Mouse (Mus musculus): ENCODE results near the gene Mrpl24. TPM values are rescaled to one million over a fixed set of nuclear protein-coding genes. Genes with fewer than 3 reads are reported as not detected.

The Mrpl24 gene
- polyA plus RNA-seq, 1 experiment from 2014 or later: 50.3 TPM

DNA sequence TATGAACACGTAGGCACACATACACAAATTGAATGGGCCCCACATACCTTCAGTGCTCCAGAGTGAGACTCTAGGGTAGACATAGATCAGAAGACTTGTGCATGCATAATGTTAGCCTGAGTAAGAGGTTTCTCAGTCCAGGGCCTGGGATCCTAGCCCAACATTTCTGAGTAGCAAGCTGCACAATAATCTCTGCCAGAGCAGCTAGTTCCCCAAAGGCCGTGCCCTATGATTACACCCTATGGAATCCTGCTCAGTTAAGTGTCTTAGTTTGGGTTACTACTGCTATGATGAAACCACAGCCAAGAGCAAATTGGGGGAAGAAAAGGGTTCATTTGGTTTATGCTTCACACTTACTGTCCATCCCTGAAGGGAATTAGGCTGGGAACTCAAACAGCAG lies 23.2 kb downstream of the Mrpl24 start:
- TF ChIP-seq CTCF (IDR thresholded peaks at IDR 0.05; ENCODE audit: low read depth): no peak
- TF ChIP-seq EP300 (IDR thresholded peaks at IDR 0.05; ENCODE audit: low read depth): no peak
- H3K27me3 ChIP-seq (ENCODE audit: insufficient read depth, low read length): peaks cover 18% of the 10 kb centered on the region
- no peak overlapping the region for H3K4me3 ChIP-seq (ENCODE audit: low read depth, low read length)
- no peak overlapping the region for H3K9ac ChIP-seq (replicated peaks)
- no peak for ATAC-seq
- 91% methylated on average over 2 of the region's 2 CpGs for WGBS (ENCODE audit: insufficient replicate concordance)
- H3K36me3 ChIP-seq (replicated peaks; ENCODE audit: insufficient read depth, low read length): peaks cover 43% of the 10 kb centered on the region
- H3K4me2 ChIP-seq (ENCODE audit: low read depth, low read length): no peak overlapping the region
- no peak overlapping the region for H3K27ac ChIP-seq (ENCODE audit: low read depth)
- H3K9me3 ChIP-seq (ENCODE audit: low read length): no peaks in the 10 kb centered on the region
- H3K4me1 ChIP-seq (ENCODE audit: insufficient read depth): 0 out of 2 replicates have a peak, but pooled peaks cover 2% of the 10 kb centered on the region
- no peak for DNase-seq

GRCm38 (mm10) chr3:87943586-87943985 lies 24.3 kb downstream of the Mrpl24 start:
- Histone ChIP-seq H3K4me2 (ENCODE audit: low read depth, low read length) (no peak overlapping the region), H3K9me3 (ENCODE audit: low read length) (no peaks in the 10 kb centered on the region), H3K27me3 (ENCODE audit: insufficient read depth, low read length) (peaks cover 29% of the 10 kb centered on the region), H3K4me1 (ENCODE audit: insufficient read depth) (peaks cover 11% of the 10 kb centered on the region), H3K9ac (replicated peaks) (no peak overlapping the region), H3K36me3 (replicated peaks; ENCODE audit: insufficient read depth, low read length) (peaks cover 31% of the 10 kb centered on the region), H3K27ac (ENCODE audit: low read depth) (no peak overlapping the region), H3K4me3 (ENCODE audit: low read depth, low read length) (no peak overlapping the region)
- no peak for ATAC-seq
- TF ChIP-seq EP300 (IDR thresholded peaks at IDR 0.05; ENCODE audit: low read depth): no peak
- no peak for TF ChIP-seq CTCF (IDR thresholded peaks at IDR 0.05; ENCODE audit: low read depth)
- 72% methylated on average over 7 of the region's 7 CpGs for WGBS (ENCODE audit: insufficient replicate concordance)
- DNase-seq: no peak

DNA sequence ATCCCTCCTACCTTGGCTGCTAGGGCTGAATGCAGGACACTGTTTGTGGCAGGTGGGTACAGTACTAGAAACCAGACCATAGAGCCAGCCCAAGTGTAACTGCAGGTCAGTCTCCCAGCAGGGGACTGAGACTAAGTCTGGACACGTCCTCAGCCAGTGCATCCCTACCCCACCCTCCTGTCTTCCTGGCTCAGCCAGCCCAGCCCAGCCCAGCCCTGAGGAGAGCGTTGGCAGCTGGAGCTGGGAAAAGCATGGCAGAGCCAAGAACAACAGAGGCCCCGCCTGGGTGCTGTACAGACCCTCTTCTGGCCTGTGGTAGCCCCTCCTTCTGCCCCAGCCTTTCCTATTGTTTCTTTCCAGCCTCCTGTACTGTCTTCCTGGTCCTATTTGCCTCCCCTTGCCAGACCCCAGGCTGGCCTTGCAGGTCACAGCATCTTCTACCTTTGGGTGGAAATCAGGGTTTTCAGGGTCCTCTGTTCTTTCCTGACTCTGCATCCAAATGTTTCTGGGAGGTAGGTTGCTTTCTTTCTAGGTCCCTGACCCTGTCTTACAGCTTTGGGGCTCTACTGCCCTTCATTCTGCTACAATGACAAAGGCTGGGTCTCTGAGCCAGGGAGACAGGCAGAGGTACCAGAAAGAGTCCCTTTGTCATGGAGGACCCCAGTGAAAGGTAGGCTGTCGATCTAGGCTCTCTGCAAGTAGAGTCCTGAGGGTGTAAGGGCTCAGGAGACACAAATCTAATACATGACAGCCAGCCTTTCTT lies 25.7 kb downstream of the Mrpl24 start:
- 46% methylated on average over 4 of the region's 4 CpGs for WGBS (ENCODE audit: insufficient replicate concordance)
- Histone ChIP-seq H3K36me3 (replicated peaks; ENCODE audit: insufficient read depth, low read length) (peaks cover 21% of the 10 kb centered on the region), H3K4me1 (ENCODE audit: insufficient read depth) (peaks cover 11% of the 10 kb centered on the region), H3K4me2 (ENCODE audit: low read depth, low read length) (no peak overlapping the region), H3K4me3 (ENCODE audit: low read depth, low read length) (no peak overlapping the region), H3K9ac (replicated peaks) (no peak overlapping the region), H3K27ac (ENCODE audit: low read depth) (no peak overlapping the region), H3K27me3 (ENCODE audit: insufficient read depth, low read length) (peaks cover 44% of the 10 kb centered on the region), H3K9me3 (ENCODE audit: low read length) (no peaks in the 10 kb centered on the region)
- TF ChIP-seq CTCF (IDR thresholded peaks at IDR 0.05; ENCODE audit: low read depth) (no peak), EP300 (IDR thresholded peaks at IDR 0.05; ENCODE audit: low read depth) (no peak)
- DNase-seq (no peak), ATAC-seq (no peak)

- Histone ChIP-seq H3K4me3 (ENCODE audit: low read depth, low read length) (no peak overlapping the region), H3K27me3 (ENCODE audit: insufficient read depth, low read length) (peaks cover 50% of the 10 kb centered on the region), H3K4me1 (ENCODE audit: insufficient read depth) (peaks cover 11% of the 10 kb centered on the region), H3K9ac (replicated peaks) (no peak overlapping the region), H3K36me3 (replicated peaks; ENCODE audit: insufficient read depth, low read length) (peaks cover 16% of the 10 kb centered on the region), H3K27ac (ENCODE audit: low read depth) (no peak overlapping the region), H3K4me2 (ENCODE audit: low read depth, low read length) (no peak overlapping the region), H3K9me3 (ENCODE audit: low read length) (no peaks in the 10 kb centered on the region)
- no peak for TF ChIP-seq CTCF (IDR thresholded peaks at IDR 0.05; ENCODE audit: low read depth)
- no peak for TF ChIP-seq EP300 (IDR thresholded peaks at IDR 0.05; ENCODE audit: low read depth)
- WGBS (ENCODE audit: insufficient replicate concordance): 34% methylated on average over 12 of the region's 12 CpGs
- ATAC-seq (no peak), DNase-seq (no peak)
Observed at GRCm38 (mm10) chr3:87945781-87946540, 26.7 kb downstream of the Mrpl24 start.

GRCm38 (mm10) chr3:87946541-87946860 lies 27.2 kb downstream of the Mrpl24 start:
- ATAC-seq: no peak
- H3K4me1 ChIP-seq (ENCODE audit: insufficient read depth): peaks cover 11% of the 10 kb centered on the region
- no peak overlapping the region for H3K9ac ChIP-seq (replicated peaks)
- WGBS (ENCODE audit: insufficient replicate concordance): 31% methylated on average over 1 of the region's 1 CpGs
- H3K4me2 ChIP-seq (ENCODE audit: low read depth, low read length): no peak overlapping the region
- H3K9me3 ChIP-seq (ENCODE audit: low read length): no peaks in the 10 kb centered on the region
- no peak overlapping the region for H3K27ac ChIP-seq (ENCODE audit: low read depth)
- no peak for DNase-seq
- peaks cover 11% of the 10 kb centered on the region for H3K36me3 ChIP-seq (replicated peaks; ENCODE audit: insufficient read depth, low read length)
- H3K4me3 ChIP-seq (ENCODE audit: low read depth, low read length): no peak overlapping the region
- TF ChIP-seq EP300 (IDR thresholded peaks at IDR 0.05; ENCODE audit: low read depth) (no peak), CTCF (IDR thresholded peaks at IDR 0.05; ENCODE audit: low read depth) (no peak)
- peaks cover 54% of the 10 kb centered on the region for H3K27me3 ChIP-seq (ENCODE audit: insufficient read depth, low read length)

- DNase-seq (no peak), ATAC-seq (no peak)
- H3K9me3 ChIP-seq (ENCODE audit: low read length): no peaks in the 10 kb centered on the region
- no peak overlapping the region for H3K9ac ChIP-seq (replicated peaks)
- H3K27me3 ChIP-seq (ENCODE audit: insufficient read depth, low read length): peaks cover 62% of the 10 kb centered on the region
- TF ChIP-seq EP300 (IDR thresholded peaks at IDR 0.05; ENCODE audit: low read depth) (no peak), CTCF (IDR thresholded peaks at IDR 0.05; ENCODE audit: low read depth) (no peak)
- 5% methylated on average over 26 of the region's 26 CpGs for WGBS (ENCODE audit: insufficient replicate concordance)
- H3K27ac ChIP-seq (ENCODE audit: low read depth): no peak overlapping the region
- no peak overlapping the region; the same call in 1 of the 2 replicates for H3K4me2 ChIP-seq (ENCODE audit: low read depth, low read length)
- peaks cover 4% of the 10 kb centered on the region; the same call in 1 of the 2 replicates for H3K36me3 ChIP-seq (replicated peaks; ENCODE audit: insufficient read depth, low read length)
- peak overlapping the region; percentile 5; the same call in 1 of the 2 replicates for H3K4me3 ChIP-seq (ENCODE audit: low read depth, low read length)
- peaks cover 11% of the 10 kb centered on the region for H3K4me1 ChIP-seq (ENCODE audit: insufficient read depth)
Observed at GRCm38 (mm10) chr3:87947056-87947810, 27.9 kb downstream of the Mrpl24 start.

Measured in liver, postnatal 0 days (tissue).